Mouse (Mus musculus): ENCODE measurements at regions not wholly inside any gene's neighbourhood (a gene's known extent, or its start where the extent isn't known, plus 50 kb on each side); places are given as distances from the start of the nearest gene placed in this dataset.

- H3K4me3 ChIP-seq (ENCODE audit: insufficient read depth, low read length), result no peak overlapping the region
- TF ChIP-seq POLR2A (IDR thresholded peaks at IDR 0.05; ENCODE audit: borderline replicate concordance, low read depth, low read length) (no peak), CTCF (IDR thresholded peaks at IDR 0.05; ENCODE audit: low read depth, low read length) (no peak)
- H3K27ac ChIP-seq (ENCODE audit: insufficient read depth, low read depth, low read length), result no peak overlapping the region
- H3K4me1 ChIP-seq (ENCODE audit: control insufficient read depth, insufficient read depth, low read length), result no peaks in the 10 kb centered on the region
These were observed 103.2 kb downstream of the Gm9817 start for GRCm38 (mm10) chr13:45181529-45182230.

GRCm38 (mm10) chr13:45189389-45189788 is 110.9 kb downstream of the Gm9817 start:
- Histone ChIP-seq H3K4me3 (ENCODE audit: insufficient read depth, low read length) (no peak overlapping the region), H3K4me1 (ENCODE audit: control insufficient read depth, insufficient read depth, low read length) (peaks cover 9% of the 10 kb centered on the region), H3K27ac (ENCODE audit: insufficient read depth, low read depth, low read length) (no peak overlapping the region)
- TF ChIP-seq CTCF (IDR thresholded peaks at IDR 0.05; ENCODE audit: low read depth, low read length) (no peak), POLR2A (IDR thresholded peaks at IDR 0.05; ENCODE audit: borderline replicate concordance, low read depth, low read length) (no peak)

- Histone ChIP-seq H3K4me1 (ENCODE audit: control insufficient read depth, insufficient read depth, low read length) (peaks cover 12% of the 10 kb centered on the region), H3K4me3 (ENCODE audit: insufficient read depth, low read length) (no peak overlapping the region), H3K27ac (ENCODE audit: insufficient read depth, low read depth, low read length) (no peak overlapping the region)
- TF ChIP-seq POLR2A (IDR thresholded peaks at IDR 0.05; ENCODE audit: borderline replicate concordance, low read depth, low read length) (no peak), CTCF (IDR thresholded peaks at IDR 0.05; ENCODE audit: low read depth, low read length) (no peak)
These were observed 111.7 kb downstream of the Gm9817 start for GRCm38 (mm10) chr13:45190151-45190550.

DNA sequence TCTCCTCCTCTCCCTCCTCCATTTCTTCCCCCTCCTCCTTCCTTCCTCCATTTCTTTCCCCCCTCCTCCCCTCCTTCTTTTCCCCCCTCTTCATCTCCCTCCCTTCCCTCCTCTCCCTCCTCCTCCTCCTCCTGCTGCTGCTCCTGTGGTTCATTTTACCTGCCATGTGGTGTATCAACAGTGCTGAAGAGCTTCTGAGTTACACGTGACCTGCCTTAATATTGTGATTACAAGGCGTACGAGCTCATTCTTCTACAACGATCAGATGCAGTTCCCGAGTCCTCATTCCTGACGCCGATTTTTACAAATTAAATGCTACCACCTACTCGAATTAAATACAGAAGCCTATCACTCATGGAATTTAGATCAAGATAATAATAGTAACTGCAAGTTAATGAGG is 113.6 kb downstream of the Gm9817 start:
- Histone ChIP-seq H3K27ac (ENCODE audit: insufficient read depth, low read depth, low read length) (no peak overlapping the region), H3K4me3 (ENCODE audit: insufficient read depth, low read length) (no peak overlapping the region), H3K4me1 (ENCODE audit: control insufficient read depth, insufficient read depth, low read length) (peaks cover 12% of the 10 kb centered on the region)
- TF ChIP-seq CTCF (IDR thresholded peaks at IDR 0.05; ENCODE audit: low read depth, low read length), result no peak
- no peak for TF ChIP-seq POLR2A (IDR thresholded peaks at IDR 0.05; ENCODE audit: borderline replicate concordance, low read depth, low read length)

GRCm38 (mm10) chr13:45195562-45195961 is 117.1 kb downstream of the Gm9817 start:
- H3K27ac ChIP-seq (ENCODE audit: insufficient read depth, low read depth, low read length), result no peak overlapping the region
- H3K4me3 ChIP-seq (ENCODE audit: insufficient read depth, low read length), result no peak overlapping the region
- no peak for TF ChIP-seq POLR2A (IDR thresholded peaks at IDR 0.05; ENCODE audit: borderline replicate concordance, low read depth, low read length)
- no peak for TF ChIP-seq CTCF (IDR thresholded peaks at IDR 0.05; ENCODE audit: low read depth, low read length)
- H3K4me1 ChIP-seq (ENCODE audit: control insufficient read depth, insufficient read depth, low read length), result peaks cover 12% of the 10 kb centered on the region

GRCm38 (mm10) chr13:45196363-45196762 is 117.9 kb downstream of the Gm9817 start:
- no peak overlapping the region for H3K27ac ChIP-seq (ENCODE audit: insufficient read depth, low read depth, low read length)
- H3K4me1 ChIP-seq (ENCODE audit: control insufficient read depth, insufficient read depth, low read length), result peaks cover 12% of the 10 kb centered on the region
- no peak overlapping the region for H3K4me3 ChIP-seq (ENCODE audit: insufficient read depth, low read length)
- no peak for TF ChIP-seq POLR2A (IDR thresholded peaks at IDR 0.05; ENCODE audit: borderline replicate concordance, low read depth, low read length)
- no peak for TF ChIP-seq CTCF (IDR thresholded peaks at IDR 0.05; ENCODE audit: low read depth, low read length)

DNA sequence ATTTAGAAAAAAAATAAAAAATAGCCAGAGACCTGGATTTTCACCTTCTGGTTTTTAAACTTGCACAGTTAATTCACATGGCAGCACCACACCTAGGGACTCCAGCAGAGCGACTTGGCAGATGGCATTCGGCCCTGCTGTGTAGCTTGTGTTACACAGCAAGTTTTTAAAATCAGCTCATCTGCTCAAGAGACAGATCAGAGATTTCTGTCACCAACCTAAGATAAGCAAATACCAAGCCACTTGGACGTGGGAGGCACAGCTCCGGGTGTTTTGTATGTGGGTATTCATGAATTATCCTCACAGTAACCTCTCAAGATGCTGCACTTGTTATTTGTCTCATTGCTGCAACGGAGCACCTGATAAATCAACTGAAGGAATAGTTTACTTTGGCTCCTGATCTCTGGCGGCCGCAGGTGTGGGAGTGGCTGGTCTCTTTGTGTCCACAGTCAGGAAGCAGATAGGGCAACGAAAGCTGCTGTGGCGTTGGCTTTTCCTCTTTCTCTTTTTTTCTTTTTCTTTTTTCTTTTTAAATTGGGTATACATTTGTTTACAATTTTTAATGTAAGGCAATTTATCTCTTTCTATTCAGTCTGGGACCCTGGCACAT is 122.1 kb downstream of the Gm9817 start:
- Histone ChIP-seq H3K27ac (ENCODE audit: insufficient read depth, low read depth, low read length) (no peak overlapping the region), H3K4me1 (ENCODE audit: control insufficient read depth, insufficient read depth, low read length) (no peaks in the 10 kb centered on the region), H3K4me3 (ENCODE audit: insufficient read depth, low read length) (no peak overlapping the region)
- TF ChIP-seq CTCF (IDR thresholded peaks at IDR 0.05; ENCODE audit: low read depth, low read length) (no peak), POLR2A (IDR thresholded peaks at IDR 0.05; ENCODE audit: borderline replicate concordance, low read depth, low read length) (no peak)

DNA sequence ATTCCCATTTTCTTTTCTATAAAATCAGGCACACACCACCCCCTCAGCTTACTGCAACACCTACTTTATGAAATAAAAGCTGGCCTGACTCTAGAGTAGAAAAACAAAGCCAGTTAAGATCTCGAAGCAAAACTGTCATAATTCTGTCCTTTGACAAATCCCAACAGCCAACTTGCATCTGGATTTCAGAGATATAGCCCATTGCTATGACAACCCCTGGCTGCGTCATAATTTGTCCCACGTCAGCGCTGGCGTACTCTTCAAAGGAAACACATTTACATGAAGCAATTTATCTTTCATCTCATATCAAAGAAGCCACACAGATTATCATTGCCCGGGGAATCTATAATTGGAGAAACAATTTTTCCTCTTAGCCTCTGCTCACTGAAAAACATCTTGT is 126.4 kb downstream of the Gm9817 start:
- no peaks in the 10 kb centered on the region for H3K4me1 ChIP-seq (ENCODE audit: control insufficient read depth, insufficient read depth, low read length)
- TF ChIP-seq CTCF (IDR thresholded peaks at IDR 0.05; ENCODE audit: low read depth, low read length) (no peak), POLR2A (IDR thresholded peaks at IDR 0.05; ENCODE audit: borderline replicate concordance, low read depth, low read length) (no peak)
- no peak overlapping the region for H3K4me3 ChIP-seq (ENCODE audit: insufficient read depth, low read length)
- H3K27ac ChIP-seq (ENCODE audit: insufficient read depth, low read depth, low read length), result no peak overlapping the region

DNA sequence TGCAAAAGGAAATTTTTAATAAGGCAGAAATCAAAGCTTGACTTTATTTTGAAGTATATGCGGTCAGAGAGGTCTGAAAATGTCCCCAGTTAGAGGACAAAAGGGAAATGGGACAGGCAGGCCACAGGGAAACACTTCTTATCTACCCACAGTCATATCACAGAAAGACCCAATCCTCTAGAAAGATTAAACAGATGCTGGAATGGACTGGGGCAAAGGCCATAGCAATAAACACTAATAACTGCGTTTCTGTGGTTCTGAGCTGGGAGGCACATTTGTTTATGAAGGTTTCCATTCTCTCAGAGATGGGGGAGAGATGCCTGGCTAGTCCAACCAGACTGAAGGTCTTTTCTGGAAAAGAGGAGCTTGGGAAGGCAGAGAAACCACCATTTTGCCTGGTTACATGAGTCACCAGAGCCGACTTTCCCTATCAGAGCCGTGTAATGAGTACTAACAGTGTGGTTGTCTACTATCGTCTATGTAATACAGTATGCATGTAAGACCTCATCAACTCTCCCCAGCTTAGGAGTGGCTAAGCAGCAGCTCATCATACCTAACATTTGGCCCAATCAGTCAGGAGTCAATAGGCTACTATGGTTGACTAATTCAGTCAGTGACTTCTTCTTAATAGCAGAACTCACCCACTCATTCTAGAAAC is 130.2 kb downstream of the Gm9817 start:
- no peak overlapping the region for H3K27ac ChIP-seq (ENCODE audit: insufficient read depth, low read depth, low read length)
- H3K4me1 ChIP-seq (ENCODE audit: control insufficient read depth, insufficient read depth, low read length), result no peaks in the 10 kb centered on the region
- no peak overlapping the region for H3K4me3 ChIP-seq (ENCODE audit: insufficient read depth, low read length)
- TF ChIP-seq CTCF (IDR thresholded peaks at IDR 0.05; ENCODE audit: low read depth, low read length), result no peak
- TF ChIP-seq POLR2A (IDR thresholded peaks at IDR 0.05; ENCODE audit: borderline replicate concordance, low read depth, low read length), result no peak

DNA sequence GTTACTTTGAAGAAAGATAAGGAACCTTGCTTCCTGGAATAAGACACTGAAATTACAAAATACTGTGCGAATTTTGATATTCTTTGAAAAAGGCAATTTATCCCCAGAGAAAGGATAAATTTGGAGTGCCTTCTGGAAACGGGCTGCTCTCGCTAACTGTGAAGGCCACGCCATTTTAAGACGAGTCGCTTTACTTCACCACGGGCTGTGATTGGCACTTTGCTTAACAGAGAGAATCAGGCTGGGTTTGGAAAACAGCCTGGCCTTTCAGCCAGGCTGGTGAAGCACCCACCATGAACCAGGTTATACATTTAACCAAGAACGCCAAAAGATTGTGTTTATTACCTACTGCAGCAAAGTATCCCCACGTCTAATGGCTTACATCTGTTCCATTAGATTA is 132.7 kb downstream of the Gm9817 start:
- Histone ChIP-seq H3K27ac (ENCODE audit: insufficient read depth, low read depth, low read length) (no peak overlapping the region), H3K4me3 (ENCODE audit: insufficient read depth, low read length) (no peak overlapping the region), H3K4me1 (ENCODE audit: control insufficient read depth, insufficient read depth, low read length) (no peaks in the 10 kb centered on the region)
- TF ChIP-seq CTCF (IDR thresholded peaks at IDR 0.05; ENCODE audit: low read depth, low read length) (no peak), POLR2A (IDR thresholded peaks at IDR 0.05; ENCODE audit: borderline replicate concordance, low read depth, low read length) (no peak)
